Mouse (Mus musculus): Measurements from ENCODE around the gene Atg4a-ps.
"Not testable (repeated sequence)": the region's sequence is repeated elsewhere in the genome, so short reads cannot be mapped to it uniquely, and the experiment has no call there.

Atg4a-ps gene

DNA sequence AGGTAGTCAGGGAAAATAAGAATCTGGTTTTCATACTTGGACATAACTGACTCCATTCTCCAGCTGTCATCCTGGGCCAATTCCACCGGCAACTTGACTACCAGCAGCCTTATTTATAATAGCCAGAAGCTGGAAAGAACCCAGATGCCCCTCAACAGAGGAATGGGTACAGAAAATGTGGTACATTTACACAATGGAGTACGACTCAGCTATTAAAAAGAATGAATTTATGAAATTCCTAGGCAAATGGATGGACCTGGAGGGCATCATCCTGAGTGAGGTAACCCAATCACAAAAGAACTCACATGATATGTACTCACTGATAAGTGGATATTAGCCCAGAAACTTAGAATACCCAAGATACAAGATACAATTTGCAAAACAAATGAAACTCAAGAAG is at the start of gene Atg4a-ps:
Gene Atg4a-ps, minus strand, starts transcription at position 101 of the 400 bp plus-strand sequence.
- DNase-seq (ENCODE audit: low spot score in 2 of 2): not testable (repeated sequence)

DNA sequence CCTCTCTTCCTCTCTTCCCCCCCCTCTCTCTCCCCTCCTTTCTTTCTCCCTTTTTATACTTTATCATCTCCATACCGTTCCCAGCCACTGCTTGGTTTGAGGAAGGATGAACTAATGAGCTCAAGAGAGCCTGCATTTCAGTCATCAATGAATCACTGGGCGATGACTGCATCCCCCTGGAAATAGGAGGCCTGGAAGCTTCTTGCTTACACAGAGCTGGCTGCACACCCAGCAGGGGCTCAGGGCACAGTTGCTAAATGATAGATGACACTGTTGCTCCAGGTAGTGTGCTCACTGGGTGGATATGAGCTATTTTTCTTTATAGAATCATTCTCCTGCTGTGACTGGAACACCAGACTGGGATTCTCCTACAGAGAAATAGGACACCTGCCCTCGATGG is 49.7 kb upstream of the Atg4a-ps start:
- peak in 1 of 2 experiments; percentile 3 for DNase-seq (ENCODE audit: low spot score in 2 of 2)

GRCm38 (mm10) chr3:103690506-103690905 is 44.6 kb upstream of the Atg4a-ps start:
- no peak for DNase-seq (ENCODE audit: low spot score in 2 of 2)

GRCm38 (mm10) chr3:103689043-103689442 is 43.2 kb upstream of the Atg4a-ps start:
- DNase-seq (ENCODE audit: low spot score in 2 of 2): no peak

GRCm38 (mm10) chr3:103683966-103684319 is 38.1 kb upstream of the Atg4a-ps start:
- no peak for DNase-seq (ENCODE audit: low spot score in 2 of 2)

DNA sequence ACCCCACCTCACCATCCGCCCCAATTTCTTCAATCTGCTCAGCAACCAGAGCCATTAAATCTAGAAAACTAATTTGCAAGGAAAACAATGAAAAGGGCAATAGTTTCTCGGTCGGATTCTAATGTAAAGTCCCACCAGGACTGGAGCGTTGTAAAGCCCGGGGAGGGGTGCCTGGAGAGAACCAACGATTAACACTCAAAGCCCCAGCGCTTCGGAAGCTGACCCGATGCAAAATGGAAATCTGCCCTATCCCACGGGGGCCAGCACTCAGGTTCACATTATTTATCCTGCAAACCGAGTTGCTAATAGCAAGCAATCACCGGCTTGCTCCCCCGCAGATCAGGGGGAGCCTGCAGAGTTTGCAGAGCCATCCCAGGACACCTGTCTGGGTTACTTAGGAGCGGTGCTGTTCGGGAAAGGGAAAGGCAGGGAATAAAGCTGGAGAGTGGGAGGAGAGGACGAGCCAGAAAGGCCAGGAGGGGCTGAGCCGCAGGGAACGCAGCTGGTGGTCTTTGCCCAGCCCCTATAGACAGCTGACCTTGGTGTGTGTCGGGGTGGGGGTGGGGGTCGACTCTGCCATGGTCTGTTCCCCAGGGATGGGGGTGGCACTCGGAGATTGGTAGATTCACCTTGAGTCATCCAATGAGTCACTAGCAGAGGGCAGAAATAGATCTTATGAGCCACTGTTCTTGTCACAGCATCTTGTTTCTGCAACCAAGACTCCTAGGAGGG is 37.5 kb upstream of the Atg4a-ps start:
- DNase-seq (ENCODE audit: low spot score in 2 of 2): no peak

DNA sequence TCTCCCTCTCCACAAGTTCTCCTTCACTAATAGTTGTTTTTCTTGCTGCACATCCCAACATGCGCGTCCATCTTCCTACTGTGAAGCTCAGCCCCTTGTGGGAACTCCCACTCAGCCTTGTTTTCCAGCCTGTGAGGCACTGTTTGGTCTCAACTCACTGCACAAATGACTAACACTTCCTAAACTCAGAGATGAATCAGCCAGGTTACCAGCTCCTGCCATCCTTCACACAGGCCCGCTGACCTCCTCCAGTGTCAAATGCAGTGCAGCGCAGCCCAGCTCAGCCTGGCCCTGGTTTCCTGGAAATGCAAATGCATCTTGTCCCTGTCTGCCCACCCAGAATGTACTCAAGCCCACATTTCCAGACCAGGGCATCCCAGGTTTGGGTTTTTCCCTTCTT is 36.6 kb upstream of the Atg4a-ps start:
- DNase-seq (ENCODE audit: low spot score in 2 of 2): no peak

GRCm38 (mm10) chr3:103678811-103679210 is 32.9 kb upstream of the Atg4a-ps start:
- no peak for DNase-seq (ENCODE audit: low spot score in 2 of 2)

- no peak for DNase-seq (ENCODE audit: low spot score in 2 of 2)
Measured at GRCm38 (mm10) chr3:103672716-103673115, 26.8 kb upstream of the Atg4a-ps start.

- no peak for DNase-seq (ENCODE audit: low spot score in 2 of 2)
Measured at GRCm38 (mm10) chr3:103672113-103672512, 26.2 kb upstream of the Atg4a-ps start.

- DNase-seq (ENCODE audit: low spot score in 2 of 2): no peak
Measured at GRCm38 (mm10) chr3:103663385-103663784, 17.5 kb upstream of the Atg4a-ps start.

DNA sequence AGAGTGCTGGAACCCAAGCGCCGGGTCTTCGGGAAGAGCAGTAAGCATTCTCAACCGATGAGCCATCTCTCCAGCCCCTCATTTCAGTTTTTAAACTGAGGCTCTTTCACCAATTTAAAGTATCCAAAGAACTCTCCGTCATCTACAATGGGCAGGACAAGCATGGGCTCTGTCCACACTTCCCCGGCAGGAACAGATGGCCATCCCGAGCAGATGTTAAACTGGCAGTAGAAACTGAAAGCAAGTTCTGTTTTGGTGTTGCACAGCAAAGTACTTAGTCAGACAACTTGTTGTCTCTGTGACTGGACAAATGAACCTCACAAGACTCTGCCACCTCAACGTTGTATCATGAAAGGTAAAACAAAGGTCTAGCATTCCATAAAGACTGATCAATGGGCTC is 15.8 kb upstream of the Atg4a-ps start:
- no peak for DNase-seq (ENCODE audit: low spot score in 2 of 2)

- DNase-seq (ENCODE audit: low spot score in 2 of 2): no peak
Measured at GRCm38 (mm10) chr3:103660012-103660411, 14.1 kb upstream of the Atg4a-ps start.

- no peak for DNase-seq (ENCODE audit: low spot score in 2 of 2)
Measured at GRCm38 (mm10) chr3:103650406-103650805, 4.5 kb upstream of the Atg4a-ps start.

GRCm38 (mm10) chr3:103649716-103650115 is 3.8 kb upstream of the Atg4a-ps start:
- no peak for DNase-seq (ENCODE audit: low spot score in 2 of 2)

GRCm38 (mm10) chr3:103648486-103648885 is 2.6 kb upstream of the Atg4a-ps start:
- DNase-seq (ENCODE audit: low spot score in 2 of 2): no peak

- DNase-seq (ENCODE audit: low spot score in 2 of 2): no peak
Measured at GRCm38 (mm10) chr3:103647164-103647867, 1.4 kb upstream of the Atg4a-ps start.

DNA sequence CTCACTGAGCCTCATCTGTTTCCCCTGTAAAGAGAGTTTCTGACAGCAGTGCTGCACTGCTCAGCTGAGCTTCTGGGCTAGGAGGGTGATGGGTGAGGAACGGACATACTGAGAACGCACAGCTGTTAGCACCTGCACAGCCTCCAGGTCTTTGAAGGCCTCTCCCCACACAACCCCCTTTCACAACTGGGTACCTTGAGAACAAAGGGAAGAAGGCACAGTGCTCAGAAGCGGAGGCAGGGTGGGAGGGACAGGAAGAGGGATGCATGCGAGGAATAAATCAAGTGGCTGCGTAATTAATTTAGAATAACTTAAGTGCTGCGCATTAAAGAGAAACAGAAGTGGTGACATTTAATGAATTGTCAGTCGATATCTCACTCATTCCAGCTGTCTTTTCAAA is 4.6 kb downstream of the Atg4a-ps start:
- DNase-seq (ENCODE audit: low spot score in 2 of 2): no peak

GRCm38 (mm10) chr3:103640226-103640803 is 5.6 kb downstream of the Atg4a-ps start:
- no peak for DNase-seq (ENCODE audit: low spot score in 2 of 2)

DNA sequence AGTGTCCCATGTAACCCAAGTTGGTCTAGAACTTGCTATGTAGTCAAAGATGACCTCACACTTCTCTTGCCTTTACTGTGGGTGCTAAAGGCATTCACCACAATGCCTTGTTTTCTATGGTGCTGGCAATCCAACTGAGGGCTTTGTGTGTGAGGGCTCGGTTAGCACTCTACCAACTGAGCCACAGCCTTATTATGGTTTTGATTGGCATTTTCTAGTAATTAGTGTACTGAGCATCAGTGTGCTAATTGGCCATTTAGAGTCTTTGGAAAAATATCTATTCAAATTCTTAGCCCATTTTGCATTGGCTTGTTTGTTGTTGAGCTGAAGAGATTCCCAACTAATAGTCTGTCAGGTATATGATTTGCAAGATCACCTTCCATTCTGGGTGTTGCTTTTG is 8.2 kb downstream of the Atg4a-ps start:
- DNase-seq (ENCODE audit: low spot score in 2 of 2): no peak

DNA sequence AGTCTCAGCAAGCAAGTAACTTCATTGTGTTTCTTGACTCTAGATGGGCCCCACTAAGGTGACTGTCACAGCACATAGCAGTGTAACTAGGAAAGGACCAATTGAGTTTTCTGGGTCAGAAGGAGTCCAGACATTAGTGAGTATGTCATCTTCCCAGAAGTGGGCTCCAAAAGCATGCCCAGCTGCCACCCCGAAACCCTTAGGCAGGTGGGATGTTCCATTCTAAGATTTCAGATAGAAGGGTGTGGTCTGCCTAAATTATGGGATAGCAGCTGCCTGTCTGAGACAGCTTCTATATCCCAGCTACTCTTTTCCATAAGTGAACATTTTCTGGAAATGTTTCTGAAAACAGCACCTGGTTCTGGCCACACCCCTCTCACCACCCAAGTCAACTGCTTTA is 11.6 kb downstream of the Atg4a-ps start:
- DNase-seq (ENCODE audit: low spot score in 2 of 2): no peak

DNA sequence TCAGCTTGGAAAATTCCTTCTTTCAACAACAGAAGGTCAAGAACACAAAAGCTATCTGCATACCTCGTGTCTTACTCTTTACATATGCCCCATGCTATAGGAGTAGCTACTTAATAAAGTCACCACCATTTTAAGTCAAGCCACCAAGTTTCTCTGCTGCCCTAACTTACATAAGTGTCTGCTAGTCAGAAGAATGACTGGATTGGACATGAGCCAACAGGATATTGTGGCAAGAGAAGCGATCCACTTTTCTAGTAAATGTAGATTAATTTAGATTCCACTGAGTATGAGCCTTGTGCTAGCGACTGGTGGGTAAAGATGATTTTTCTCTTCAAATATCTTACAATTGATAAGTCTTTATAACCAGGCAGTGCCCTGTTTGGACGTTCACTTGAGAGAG is 12.0 kb downstream of the Atg4a-ps start:
- DNase-seq (ENCODE audit: low spot score in 2 of 2): no peak

- DNase-seq (ENCODE audit: low spot score in 2 of 2): no peak
Measured at GRCm38 (mm10) chr3:103633124-103633523, 12.7 kb downstream of the Atg4a-ps start.
